Mouse (Mus musculus) lung, postnatal 0 days (tissue): Measurements from ENCODE around the gene Tcf12.

Experiments used
- CTCF ChIP-seq: IDR thresholded peaks from 2 replicates; pipeline ENCODE4 v1.5.1; 2016; ENCODE audit warnings: antibody characterized with exemption, mild to moderate bottlenecking
- EP300 ChIP-seq: IDR thresholded peaks from 2 replicates; pipeline ENCODE4 v1.6.1; 2016; ENCODE audit warnings: antibody characterized with exemption, mild to moderate bottlenecking, control low read depth

GRCm38 (mm10) chr9:71897399-71897798, 214.3 kb downstream of the Tcf12 start:
- TF ChIP-seq EP300 (no peak), CTCF (no peak)
